Mouse (Mus musculus): ENCODE results near the gene Cmah. TPM values are rescaled to one million over a fixed set of nuclear protein-coding genes. Genes with fewer than 3 reads are reported as not detected.

Cmah gene
- polyA plus RNA-seq, 1 experiment: 1.1 TPM

GRCm38 (mm10) chr13:24481615-24482295, 154.6 kb downstream of the Cmah start:
- peak; percentile 28 for DNase-seq (ENCODE audit: low read depth)

- DNase-seq (ENCODE audit: low read depth): no peak
Measured at GRCm38 (mm10) chr13:24483691-24484090, 156.5 kb downstream of the Cmah start.

- no peak for DNase-seq (ENCODE audit: low read depth)
Measured at GRCm38 (mm10) chr13:24484811-24485210, 157.6 kb downstream of the Cmah start.

- DNase-seq (ENCODE audit: low read depth): no peak
Measured at GRCm38 (mm10) chr13:24485964-24486363, 158.8 kb downstream of the Cmah start.

GRCm38 (mm10) chr13:24486403-24486802, 159.2 kb downstream of the Cmah start:
- no peak for DNase-seq (ENCODE audit: low read depth)

GRCm38 (mm10) chr13:24487061-24487460, 159.9 kb downstream of the Cmah start:
- no peak for DNase-seq (ENCODE audit: low read depth)

GRCm38 (mm10) chr13:24487546-24487945, 160.3 kb downstream of the Cmah start:
- no peak for DNase-seq (ENCODE audit: low read depth)

- no peak for DNase-seq (ENCODE audit: low read depth)
Measured at GRCm38 (mm10) chr13:24488526-24489070, 161.4 kb downstream of the Cmah start.

- DNase-seq (ENCODE audit: low read depth): no peak
Measured at GRCm38 (mm10) chr13:24489515-24489914, 162.3 kb downstream of the Cmah start.

GRCm38 (mm10) chr13:24490041-24490440, 162.8 kb downstream of the Cmah start:
- DNase-seq (ENCODE audit: low read depth): no peak

- DNase-seq (ENCODE audit: low read depth): peak; percentile 10
Measured at GRCm38 (mm10) chr13:24491101-24491500, 163.9 kb downstream of the Cmah start.

GRCm38 (mm10) chr13:24493784-24494183, 166.6 kb downstream of the Cmah start:
- no peak for DNase-seq (ENCODE audit: low read depth)

GRCm38 (mm10) chr13:24496353-24496752, 169.1 kb downstream of the Cmah start:
- DNase-seq (ENCODE audit: low read depth): no peak

GRCm38 (mm10) chr13:24497001-24497400, 169.8 kb downstream of the Cmah start:
- DNase-seq (ENCODE audit: low read depth): no peak

- no peak for DNase-seq (ENCODE audit: low read depth)
Measured at GRCm38 (mm10) chr13:24498342-24498741, 171.1 kb downstream of the Cmah start.

GRCm38 (mm10) chr13:24499505-24499904, 172.3 kb downstream of the Cmah start:
- DNase-seq (ENCODE audit: low read depth): no peak

GRCm38 (mm10) chr13:24501179-24501905, 174.1 kb downstream of the Cmah start:
- no peak for DNase-seq (ENCODE audit: low read depth)

GRCm38 (mm10) chr13:24501919-24502318, 174.7 kb downstream of the Cmah start:
- no peak for DNase-seq (ENCODE audit: low read depth)

GRCm38 (mm10) chr13:24505812-24506211, 178.6 kb downstream of the Cmah start:
- DNase-seq (ENCODE audit: low read depth): no peak

- no peak for DNase-seq (ENCODE audit: low read depth)
Measured at GRCm38 (mm10) chr13:24507156-24507555, 180.0 kb downstream of the Cmah start.

- DNase-seq (ENCODE audit: low read depth): no peak
Measured at GRCm38 (mm10) chr13:24508917-24509316, 181.7 kb downstream of the Cmah start.

GRCm38 (mm10) chr13:24511367-24511766, 184.2 kb downstream of the Cmah start:
- no peak for DNase-seq (ENCODE audit: low read depth)

GRCm38 (mm10) chr13:24511932-24512520, 184.8 kb downstream of the Cmah start:
- DNase-seq (ENCODE audit: low read depth): no peak
